Mouse (Mus musculus): ENCODE measurements around the gene Mfsd8.
"Not testable (repeated sequence)": the region's sequence is repeated elsewhere in the genome, so short reads cannot be mapped to it uniquely, and the experiment has no call there.

Gene Mfsd8

DNA sequence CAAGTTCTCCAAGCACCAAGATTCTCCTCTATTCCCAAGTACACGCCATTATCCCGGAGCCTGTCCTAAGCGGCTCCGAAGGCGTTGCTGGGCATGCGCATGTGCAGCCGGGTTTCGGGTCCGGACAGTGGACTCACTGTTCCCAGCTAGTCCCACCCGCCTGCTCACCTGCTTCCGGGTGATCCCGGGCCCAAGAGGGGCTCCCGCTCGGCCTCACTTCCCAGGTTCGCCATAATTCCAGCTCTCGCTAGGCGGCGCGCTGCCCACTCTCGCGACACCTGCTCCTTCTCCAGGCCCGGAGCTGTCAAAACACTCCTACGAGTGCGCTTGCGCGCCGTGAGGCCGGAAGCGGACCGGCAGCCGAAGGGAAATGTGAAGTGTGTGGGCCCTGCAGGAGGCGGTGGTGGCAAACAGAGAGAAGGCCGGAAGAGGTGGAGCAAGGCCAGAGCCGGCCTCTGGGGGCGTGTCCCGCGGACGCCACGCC, at the start of gene Mfsd8:
TSS of gene Mfsd8 (minus strand) at position 414 of the 484 bp plus-strand sequence.
- DNase-seq (ENCODE audit: low spot score) = peak; percentile 95

DNA sequence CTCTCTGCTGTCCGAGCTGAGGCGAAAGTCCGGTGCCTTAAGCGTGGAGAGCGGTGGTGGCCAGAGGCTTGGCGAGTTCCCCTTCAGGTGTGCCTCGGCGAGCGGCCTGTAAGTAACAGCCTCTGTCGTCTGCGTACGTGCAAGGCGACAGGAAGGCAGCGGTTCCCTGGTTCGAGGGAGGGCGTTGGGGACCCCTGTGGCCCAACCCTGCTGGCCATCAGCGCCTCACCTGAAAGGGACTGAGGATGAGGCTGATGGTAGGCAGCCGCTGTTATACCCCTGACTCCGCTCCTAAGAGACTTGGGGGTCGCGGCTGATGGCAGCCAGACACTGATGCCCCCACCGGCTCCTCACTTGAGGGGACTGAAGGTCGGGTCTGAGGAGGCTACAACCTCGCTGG, 47.6 kb upstream of the Mfsd8 start:
- DNase-seq (ENCODE audit: low spot score) = peak; percentile 10

DNA sequence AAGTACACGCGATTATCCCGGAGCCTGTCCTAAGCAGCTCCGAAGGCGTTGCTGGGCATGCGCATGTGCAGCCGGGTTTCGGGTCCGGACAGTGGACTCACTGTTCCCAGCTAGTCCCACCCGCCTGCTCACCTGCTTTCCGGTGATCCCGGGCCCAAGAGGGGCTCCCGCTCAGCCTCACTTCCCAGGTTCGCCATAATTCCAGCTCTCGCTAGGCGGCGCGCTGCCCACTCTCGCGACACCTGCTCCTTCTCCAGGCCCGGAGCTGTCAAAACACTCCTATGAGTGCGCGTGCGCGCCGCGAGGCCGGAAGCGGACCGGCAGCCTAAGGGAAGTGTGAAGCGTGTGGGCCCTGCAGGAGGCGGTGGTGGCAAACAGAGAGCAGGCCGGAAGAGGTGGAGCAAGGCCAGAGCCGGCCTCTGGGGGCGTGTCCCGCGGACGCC, 47.2 kb upstream of the Mfsd8 start:
- peak; percentile 98 for DNase-seq (ENCODE audit: low spot score)

DNA sequence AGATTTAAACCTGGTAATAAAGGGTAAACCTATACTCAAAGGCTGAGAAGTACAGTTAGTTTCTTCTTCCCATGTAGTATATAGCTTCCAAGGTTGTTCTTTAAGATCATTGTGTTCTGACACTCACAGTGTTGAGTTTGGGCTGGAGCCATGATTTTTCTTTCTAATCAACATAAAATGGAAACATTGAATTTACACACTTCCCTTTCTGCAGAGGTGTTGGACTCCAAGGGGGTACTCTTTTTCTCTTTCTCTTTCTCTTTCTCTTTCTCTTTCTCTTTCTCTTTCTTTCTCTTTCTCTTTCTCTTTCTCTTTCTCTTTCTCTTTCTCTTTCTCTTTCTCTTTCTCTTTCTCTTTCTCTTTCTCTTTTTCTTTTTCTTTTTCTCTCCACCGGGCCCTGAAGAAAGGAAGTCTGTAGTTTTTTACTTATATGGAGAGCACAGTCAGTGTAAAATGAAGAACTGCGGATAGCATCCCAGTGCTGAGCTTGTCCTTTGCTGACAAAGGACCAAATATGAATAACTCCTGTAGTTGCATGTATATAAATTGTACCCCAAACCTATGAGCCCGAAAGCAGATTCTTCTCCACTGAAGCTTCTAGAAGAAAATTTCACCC, 6.5 kb upstream of the Mfsd8 start:
- not testable (repeated sequence) for DNase-seq (ENCODE audit: low spot score)

DNA sequence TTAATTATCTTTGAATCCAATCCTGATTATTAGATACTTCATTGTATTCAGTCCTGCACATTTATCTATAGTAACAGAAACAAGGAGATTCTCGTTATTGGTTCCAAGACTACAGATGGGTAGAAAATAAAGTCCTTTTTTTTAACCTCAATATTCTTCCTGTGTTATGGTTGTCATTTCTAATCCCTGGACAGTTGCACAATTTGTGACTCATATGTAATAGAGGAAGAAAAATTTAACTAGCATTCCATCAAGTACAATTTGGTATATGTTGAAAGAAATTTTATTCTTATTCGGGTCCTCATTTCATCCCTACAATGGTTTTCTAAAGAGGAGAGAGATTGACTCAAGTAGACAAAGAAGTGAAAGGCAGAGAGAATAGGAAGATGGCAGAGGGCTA, 1.2 kb upstream of the Mfsd8 start:
- DNase-seq (ENCODE audit: low spot score) = not testable (repeated sequence)

DNA sequence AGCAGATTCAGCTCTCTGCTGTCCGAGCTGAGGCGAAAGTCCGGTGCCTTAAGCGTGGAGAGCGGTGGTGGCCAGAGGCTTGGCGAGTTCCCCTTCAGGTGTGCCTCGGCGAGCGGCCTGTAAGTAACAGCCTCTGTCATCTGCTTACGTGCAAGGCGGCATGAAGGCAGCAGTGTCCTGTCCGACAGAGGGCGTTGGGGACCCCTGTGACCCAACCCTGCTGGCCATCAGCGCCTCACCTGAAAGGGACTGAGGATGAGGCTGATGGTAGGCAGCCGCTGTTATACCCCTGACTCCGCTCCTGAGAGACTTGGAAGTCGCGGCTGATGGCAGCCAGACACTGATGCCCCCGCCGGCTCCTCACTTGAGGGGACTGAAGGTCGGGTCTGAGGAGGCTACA, 332 bp upstream of the Mfsd8 start:
- peak; percentile 30 for DNase-seq (ENCODE audit: low spot score)

DNA sequence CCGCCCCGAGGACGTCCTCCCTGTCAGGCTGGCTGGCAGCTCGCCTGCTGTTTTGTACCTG, 101 bp upstream of the Mfsd8 start, which contains the start of gene Abhd18:
TSS of gene Abhd18 (plus strand) at position 14 of the 61 bp plus-strand sequence.
- not testable (repeated sequence) for DNase-seq (ENCODE audit: low spot score)

DNA sequence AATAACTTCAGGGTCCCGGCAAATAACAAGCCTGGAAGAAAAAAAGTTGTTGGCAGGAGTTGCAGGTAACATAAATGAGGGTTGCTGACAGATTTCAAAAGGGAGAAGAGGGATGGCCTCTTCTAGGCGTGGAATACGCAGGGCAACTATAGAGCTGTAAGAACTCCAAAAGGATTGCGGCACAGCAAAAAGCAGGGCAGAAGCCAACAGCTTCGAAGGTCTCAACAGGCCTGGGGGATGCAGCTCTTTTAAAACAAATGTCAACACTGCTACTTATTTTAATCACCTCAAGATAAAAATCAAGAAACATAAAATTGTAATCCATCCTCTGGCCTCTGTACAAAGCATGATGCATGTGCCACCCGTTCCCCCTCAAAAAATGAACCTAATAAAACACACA, 1.2 kb downstream of the Mfsd8 start:
- DNase-seq (ENCODE audit: low spot score) = not testable (repeated sequence)

DNA sequence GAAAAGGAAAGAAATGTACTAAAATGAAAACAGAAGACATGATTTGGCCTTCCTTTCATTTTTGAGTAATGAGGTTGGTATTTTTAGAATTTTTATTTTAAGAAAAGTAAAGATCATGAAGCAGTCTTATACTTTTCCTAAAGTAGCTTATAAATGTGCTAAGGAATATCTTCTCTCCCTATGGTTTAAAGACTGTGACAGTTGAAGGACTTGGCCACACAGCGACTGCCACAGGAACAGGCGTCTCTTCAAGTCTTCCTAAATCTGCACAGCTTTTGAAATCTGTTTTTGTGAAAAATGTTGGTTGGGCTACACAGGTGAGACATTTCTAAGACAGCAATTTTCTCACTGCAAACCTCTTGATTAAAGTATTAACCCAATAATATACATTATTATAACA, 33.4 kb downstream of the Mfsd8 start:
- DNase-seq (ENCODE audit: low spot score) = no peak

DNA sequence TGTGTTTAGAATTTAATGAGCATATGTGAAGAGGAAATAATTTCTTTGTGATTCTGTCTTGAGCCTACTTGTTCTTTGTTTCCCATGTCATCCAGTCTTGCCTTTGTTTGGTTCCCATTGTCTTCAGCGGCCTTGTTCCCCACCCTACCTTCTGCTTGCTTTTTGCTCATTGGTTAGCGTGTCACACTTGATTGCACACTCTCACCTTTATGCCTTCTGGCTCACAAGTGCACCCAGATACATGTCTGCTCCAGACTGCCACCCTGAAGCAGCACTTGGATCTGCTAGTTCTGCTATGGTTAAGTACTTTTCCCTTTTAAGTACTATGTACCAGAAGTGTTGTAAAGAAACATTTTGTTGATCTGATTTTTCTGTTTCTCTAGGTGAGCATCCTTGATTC, 36.8 kb downstream of the Mfsd8 start:
- DNase-seq (ENCODE audit: low spot score) = no peak

DNA sequence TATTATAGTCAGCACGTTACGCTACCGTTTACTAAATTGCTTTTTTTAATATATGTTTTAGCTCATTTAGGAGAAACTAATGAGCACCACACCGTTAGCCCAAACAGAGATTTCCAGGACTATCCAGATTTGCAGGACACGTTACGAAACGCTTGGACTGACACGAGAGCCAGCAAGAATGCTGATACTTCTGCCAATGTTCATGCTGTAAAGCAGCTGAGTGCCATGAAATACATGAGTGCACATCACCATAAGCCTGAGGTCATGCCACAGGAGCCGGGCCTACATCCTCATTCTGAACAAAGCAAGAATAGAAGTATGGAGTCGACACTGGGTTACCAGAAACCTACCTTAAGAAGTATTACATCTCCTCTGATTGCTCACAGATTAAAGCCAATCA, 38.0 kb downstream of the Mfsd8 start:
- DNase-seq (ENCODE audit: low spot score) = no peak

DNA sequence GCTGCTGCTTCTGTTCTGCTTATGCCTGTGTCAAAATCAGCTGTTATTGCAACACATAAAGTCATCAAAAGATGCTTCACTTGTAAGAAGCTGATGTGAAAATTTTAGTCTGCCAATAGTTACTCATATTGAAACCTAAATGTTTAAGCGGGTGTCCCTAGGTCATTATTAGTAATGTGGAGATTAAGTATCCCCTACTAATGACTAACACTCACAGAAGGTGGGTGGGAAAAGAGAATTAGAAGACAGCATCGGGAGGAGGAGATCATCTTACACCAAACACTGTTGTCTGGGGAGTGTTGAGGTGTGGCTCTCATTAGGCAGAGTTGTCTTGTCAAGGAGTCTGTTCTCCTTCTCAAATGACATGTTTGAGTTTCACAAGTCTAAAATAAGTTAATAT, 39.8 kb downstream of the Mfsd8 start:
- no peak for DNase-seq (ENCODE audit: low spot score)

DNA sequence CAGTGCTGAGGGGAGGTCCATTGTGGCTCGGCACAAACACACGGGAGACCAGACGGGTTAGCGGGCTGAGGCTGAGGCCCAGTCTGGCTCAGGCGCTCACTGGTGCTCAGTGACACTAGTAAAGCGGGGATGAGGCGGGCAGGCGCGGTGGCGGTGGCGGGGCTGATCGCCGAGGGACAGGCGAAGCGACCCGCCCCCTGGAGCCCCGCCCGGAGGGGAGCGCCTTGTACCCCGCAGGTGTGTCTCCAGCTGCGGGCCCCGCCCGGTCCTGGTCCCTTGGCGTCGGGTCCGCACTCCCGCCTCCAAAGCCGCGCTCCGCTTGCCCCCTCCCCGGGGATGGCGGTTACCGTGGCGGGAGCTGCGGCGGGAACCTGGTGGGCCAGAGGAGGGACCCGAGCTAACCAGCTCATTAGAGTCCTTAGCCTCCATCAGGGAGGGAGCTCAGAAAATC, 46.3 kb downstream of the Mfsd8 start:
- peak; percentile 56 for DNase-seq (ENCODE audit: low spot score)

DNA sequence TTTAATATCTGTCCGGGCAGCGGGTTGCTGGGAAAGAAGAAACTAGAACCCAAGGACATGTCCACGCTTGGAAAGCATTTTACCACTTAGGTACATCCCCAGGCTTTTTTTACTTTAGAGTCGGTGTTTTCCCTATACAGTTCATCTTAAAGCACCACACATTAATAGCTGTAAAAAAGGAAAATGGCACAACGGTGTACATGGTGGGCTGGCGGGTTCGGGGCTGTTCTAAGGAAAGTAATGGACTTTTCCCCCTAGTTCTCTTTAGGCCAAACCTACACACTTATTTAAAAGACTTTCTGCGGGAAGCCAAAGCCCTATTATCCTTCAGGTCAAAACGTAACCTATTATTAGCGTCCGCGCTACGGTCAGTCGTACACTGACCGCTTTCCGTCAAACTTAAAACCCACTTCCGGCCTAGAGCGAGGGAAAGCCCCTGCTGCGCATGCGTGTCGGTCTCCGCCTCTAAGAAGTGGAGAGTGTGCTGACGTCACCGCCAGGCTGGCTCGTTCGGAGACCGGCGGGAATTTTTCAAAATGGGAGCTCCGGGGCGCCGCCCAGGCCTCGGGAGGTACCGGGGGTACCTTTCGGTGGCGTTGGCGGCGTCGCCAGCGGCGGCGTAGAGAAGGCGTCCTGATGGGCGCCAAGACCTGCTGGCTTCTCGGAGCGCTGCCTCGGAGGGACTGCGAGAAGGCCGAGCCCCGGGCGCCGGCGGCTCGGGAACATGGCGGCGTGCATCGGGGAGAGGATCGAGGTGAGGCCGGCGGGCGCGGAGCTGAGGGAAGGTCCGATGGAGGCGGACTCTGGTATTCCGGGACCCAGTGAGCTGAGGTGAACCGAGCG, 46.9 kb downstream of the Mfsd8 start, which contains the start of gene Plk4:
TSS of gene Plk4 (plus strand) at position 490 of the 843 bp plus-strand sequence.
- peak; percentile 98 for DNase-seq (ENCODE audit: low spot score)

DNA sequence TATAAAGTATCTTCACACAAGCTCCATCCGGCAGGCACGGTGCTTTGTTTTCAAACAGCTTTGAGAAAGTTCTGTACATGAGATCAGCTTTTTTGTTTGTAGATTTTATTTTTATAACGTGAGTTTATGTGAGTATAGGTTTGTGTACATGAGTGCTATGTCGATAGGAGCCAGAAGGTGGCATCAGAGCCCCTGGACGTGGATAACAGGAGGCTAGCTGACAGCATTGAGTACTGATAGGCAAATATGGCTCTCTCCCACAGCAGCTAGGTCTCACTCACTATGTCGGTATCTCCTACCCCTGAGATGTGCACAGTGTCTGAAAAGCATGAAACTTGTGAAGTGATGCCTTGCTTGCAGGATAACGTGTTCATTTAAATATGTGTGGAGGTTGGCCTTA, 48.2 kb downstream of the Mfsd8 start:
- DNase-seq (ENCODE audit: low spot score) = peak; percentile 57

DNA sequence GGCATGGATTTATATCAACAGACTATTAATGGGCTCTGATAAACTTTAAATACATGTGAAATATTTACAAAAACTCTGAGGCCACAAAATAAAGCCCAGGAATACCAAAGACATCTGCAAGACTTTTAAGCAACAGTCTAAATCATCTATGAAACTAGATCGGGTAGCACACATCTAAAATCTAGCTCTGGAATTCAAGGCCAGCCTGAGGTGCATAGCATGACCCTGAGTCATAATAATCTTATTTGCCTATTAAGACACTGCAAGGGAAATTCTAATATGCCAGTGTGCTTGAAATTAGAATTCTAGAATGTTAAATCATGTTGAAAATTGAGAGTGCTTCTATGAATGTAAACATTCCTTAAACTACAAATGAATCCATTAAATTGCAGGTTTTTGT, 48.6 kb downstream of the Mfsd8 start:
- no peak for DNase-seq (ENCODE audit: low spot score)

DNA sequence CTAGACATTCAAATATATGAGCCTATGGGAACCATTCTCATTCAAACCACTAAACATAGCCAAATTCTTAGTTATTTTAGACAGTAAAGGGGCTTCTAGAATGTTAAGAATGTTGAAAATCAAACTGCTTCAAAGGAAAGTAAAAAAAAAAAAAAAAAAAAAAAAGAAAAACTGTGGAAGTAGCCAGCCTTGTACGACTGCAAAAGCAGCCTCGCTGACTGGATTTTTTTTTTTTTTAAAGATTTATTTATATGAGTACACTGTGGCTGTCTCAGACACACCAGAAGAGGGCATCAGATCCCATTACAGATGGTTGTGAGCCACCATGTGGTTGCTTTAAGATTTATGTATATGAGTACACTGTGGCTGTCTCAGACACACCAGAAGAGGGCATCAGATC, 52.9 kb downstream of the Mfsd8 start:
- DNase-seq (ENCODE audit: low spot score) = no peak
